Comparison of ENCODE assay signal across 17 mouse cellular contexts in the genomic region with DNA sequence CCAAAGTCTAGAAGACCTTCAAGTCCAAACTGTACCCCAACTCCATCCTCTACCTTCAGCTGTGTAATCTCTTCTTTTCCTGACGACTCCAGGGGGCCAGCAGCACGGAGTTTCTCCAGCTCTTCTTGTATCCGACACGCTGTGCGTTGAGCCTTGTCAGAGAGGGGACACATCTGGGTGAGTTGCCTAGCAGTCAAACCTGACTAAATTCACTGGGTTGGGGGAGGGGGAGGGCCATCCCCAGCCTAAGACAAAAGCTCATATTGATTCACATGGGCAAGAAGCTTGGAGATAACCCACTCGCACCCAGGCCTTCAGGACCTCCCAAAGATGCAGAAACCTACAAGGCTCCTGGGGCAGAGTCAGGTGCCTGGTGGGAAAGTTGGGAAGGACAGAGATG.
"Had no signal": no experiment of that assay in that cellular context is flagged by ENCODE, and none has a peak within 500 bp of the region (broad histone marks: within the 10 kb centered on the region; RNA-seq: fewer than 3 reads in every experiment).

No protein-coding gene starts in this region.

- H3K4me3 ChIP-seq: lung, embryonic 15.5 days; megakaryocyte, embryonic 14.5 days; midbrain, embryonic 13.5 days; midbrain, embryonic 15.5 days; neural tube, embryonic 12.5 days; stomach, embryonic 15.5 days had no signal

- H3K4me1 ChIP-seq: lung, embryonic 15.5 days; midbrain, embryonic 13.5 days; midbrain, embryonic 15.5 days; neural tube, embryonic 12.5 days; stomach, embryonic 15.5 days had no signal

- H3K27me3 ChIP-seq: lung, embryonic 15.5 days; megakaryocyte, embryonic 14.5 days; midbrain, embryonic 13.5 days; midbrain, embryonic 15.5 days; neural tube, embryonic 12.5 days; stomach, embryonic 15.5 days had no signal

- ATAC-seq: lung, postnatal 0 days; midbrain, embryonic 13.5 days; midbrain, embryonic 15.5 days had no signal

- H3K27ac ChIP-seq: lung, embryonic 15.5 days; macrophage; midbrain, embryonic 13.5 days; midbrain, embryonic 15.5 days; neural tube, embryonic 12.5 days; stomach, embryonic 15.5 days; stomach, postnatal 0 days had no signal

- DNase-seq: lung, adult 2 months; lung, postnatal 14 days; lung, postnatal 36 days; right cerebral cortex, postnatal 14 days; thymus, adult 2 months; thymus, postnatal 25 days; thymus, postnatal 4 days had no signal

- H3K9me3 ChIP-seq: lung, embryonic 15.5 days; megakaryocyte, embryonic 14.5 days; midbrain, embryonic 13.5 days; midbrain, embryonic 15.5 days; neural tube, embryonic 12.5 days; stomach, embryonic 15.5 days had no signal

- H3K4me2 ChIP-seq: lung, embryonic 15.5 days; midbrain, embryonic 11.5 days; midbrain, embryonic 13.5 days; midbrain, embryonic 15.5 days; neural tube, embryonic 12.5 days; stomach, embryonic 15.5 days had no signal

- H3K9ac ChIP-seq: lung, embryonic 15.5 days; midbrain, embryonic 13.5 days; midbrain, embryonic 15.5 days; neural tube, embryonic 12.5 days; stomach, embryonic 15.5 days had no signal
